Mouse (Mus musculus): ENCODE measurements at regions not wholly inside any gene's neighbourhood (a gene's known extent, or its start where the extent isn't known, plus 50 kb on each side); places are given as distances from the start of the nearest gene placed in this dataset.

GRCm38 (mm10) chr2:61088501-61088900 lies 125.5 kb upstream of the Rbms1 start:
- no peak for DNase-seq

GRCm38 (mm10) chr2:61084835-61085234 lies 121.8 kb upstream of the Rbms1 start:
- no peak for DNase-seq

GRCm38 (mm10) chr2:61083100-61083499 lies 120.1 kb upstream of the Rbms1 start:
- DNase-seq, result no peak

GRCm38 (mm10) chr2:61082640-61083039 lies 119.6 kb upstream of the Rbms1 start:
- DNase-seq, result no peak

GRCm38 (mm10) chr2:61080006-61080405 lies 117.0 kb upstream of the Rbms1 start:
- DNase-seq, result no peak

DNA sequence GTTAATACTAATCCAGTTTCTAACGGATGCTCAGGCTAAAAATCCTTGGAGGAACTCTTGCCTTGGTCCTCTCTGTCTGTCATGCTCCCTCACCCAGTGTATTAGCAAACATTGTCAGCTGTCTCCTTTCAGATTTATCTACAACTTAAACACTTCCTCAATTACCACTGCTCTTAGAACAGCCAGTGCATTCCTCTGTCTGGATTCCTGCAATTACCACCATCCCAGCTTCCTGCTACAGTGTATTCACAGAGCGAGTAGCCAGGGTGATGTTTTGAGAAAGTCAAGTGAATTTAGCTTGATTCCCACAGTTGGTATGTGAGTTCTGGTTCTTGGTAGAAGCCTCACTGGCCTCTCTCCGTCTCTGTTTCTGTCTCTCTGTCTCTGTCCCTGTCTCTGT lies 108.0 kb upstream of the Rbms1 start:
- no peak for DNase-seq

- no peak for DNase-seq
These were observed 104.9 kb upstream of the Rbms1 start for GRCm38 (mm10) chr2:61067877-61068276.

- DNase-seq, result peak; percentile 53 to 79
These were observed 99.1 kb upstream of the Rbms1 start for GRCm38 (mm10) chr2:61062125-61062524.

GRCm38 (mm10) chr2:61060906-61061305 lies 97.9 kb upstream of the Rbms1 start:
- DNase-seq, result no peak

GRCm38 (mm10) chr2:61058545-61059235 lies 95.7 kb upstream of the Rbms1 start:
- DNase-seq, result no peak

DNA sequence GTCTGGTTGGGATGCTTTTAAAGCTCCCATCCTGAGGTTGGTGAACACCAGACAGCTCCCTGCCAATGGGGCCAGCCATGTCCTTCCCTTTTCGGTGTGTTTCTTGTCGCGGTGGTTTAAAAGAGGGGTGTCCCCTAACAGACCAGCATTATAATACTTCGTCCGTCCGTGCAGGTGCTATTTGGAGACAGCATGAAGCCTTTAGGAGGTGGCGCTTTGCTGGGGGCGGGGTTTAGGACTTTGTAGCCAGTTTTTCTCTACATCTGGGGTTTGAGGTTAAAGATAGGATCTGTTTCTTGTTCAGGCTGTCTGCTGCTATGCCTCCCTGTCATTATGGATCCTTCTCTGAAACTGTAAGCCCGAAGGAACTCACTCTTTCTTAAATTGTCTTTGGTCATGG lies 89.3 kb upstream of the Rbms1 start:
- no peak for DNase-seq

DNA sequence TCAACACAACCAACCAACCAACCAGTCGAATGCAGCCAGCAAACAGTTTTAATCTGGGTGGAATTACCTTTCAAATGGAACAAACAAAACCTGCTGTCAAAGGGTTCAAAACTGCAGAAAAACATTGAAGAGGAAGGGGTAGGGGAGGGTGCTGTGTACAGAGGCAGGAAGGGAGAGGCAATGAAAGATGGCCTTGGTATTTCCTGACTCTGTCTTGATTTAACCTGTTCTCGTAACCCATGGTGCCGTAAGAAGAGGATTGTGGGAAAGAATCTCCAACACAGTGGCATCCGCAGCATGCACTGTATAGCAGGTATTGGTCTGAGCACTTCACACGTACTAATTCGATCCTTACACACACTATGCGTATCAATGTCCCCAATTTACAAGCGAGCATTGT lies 88.8 kb upstream of the Rbms1 start:
- no peak for DNase-seq

DNA sequence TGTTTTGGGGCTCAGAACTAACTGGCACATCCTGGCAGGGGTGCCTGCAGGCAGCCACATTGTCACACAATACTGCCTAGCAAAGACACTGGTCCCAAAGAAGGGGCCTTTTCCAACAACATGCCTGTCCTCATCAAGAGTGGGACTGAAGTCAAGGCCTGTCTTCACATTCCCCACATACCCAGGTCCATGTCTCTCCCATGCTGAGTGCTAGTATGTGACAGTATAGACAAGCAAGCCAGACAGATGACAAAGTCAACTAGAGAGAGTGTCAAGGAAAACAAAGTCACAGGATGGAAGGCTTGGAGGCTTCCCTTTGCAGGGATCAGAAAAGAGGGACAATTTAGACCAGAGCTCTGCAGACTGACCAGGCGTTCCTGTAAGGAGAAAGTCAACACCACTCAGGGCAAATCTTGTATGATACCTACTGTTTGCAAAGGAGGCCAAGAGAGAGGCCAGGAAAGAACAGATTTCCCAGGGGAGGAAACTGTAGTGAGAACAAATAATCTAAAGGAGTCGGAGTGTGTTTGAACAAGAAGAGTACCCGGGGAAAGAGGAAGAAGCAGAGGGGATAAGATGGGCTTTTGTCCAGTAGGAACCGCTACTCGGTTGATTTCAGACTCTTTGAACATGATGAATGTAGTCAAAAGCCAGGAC lies 83.2 kb upstream of the Rbms1 start:
- DNase-seq, result no peak

GRCm38 (mm10) chr2:61045467-61045866 lies 82.5 kb upstream of the Rbms1 start:
- DNase-seq, result no peak

DNA sequence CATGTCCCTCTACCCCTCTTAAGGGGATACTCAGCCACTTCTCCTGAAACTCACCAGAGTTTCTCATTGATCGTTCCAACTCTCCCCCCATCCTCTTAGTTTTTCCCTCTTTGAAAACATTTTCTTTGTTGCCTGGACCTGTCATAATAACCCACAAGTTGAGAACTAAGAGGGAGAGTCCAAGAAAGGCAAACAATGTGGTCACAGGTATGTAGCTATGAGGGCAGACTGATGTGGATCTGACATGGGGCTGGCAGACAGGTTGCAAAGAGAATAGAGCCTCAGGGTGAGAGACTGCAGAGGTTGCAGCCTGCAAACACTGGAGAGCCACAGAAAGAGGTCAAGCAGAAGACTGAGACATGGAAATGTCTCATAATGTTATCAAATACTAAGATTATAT lies 69.9 kb upstream of the Rbms1 start:
- DNase-seq, result no peak

- DNase-seq, result no peak
These were observed 66.7 kb upstream of the Rbms1 start for GRCm38 (mm10) chr2:61029706-61030105.

DNA sequence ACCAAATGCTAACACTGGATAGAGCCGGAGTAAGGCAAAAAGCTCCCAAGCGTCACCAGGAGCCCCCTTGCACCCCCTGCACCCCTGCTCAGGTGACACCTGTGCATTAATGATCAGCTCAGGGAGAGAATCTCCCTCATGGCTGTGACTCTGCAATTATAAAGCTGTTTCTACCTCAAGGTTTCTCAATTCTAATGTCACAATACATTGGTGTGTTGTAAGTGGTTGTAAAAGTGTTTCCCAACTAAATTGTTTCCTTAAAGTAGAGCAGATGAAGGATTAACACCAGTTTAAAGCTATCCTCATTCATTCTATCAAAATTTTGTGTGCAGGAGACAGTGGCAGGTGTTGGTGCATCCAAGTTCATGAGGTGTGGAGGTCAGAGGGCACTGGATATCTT lies 65.6 kb upstream of the Rbms1 start:
- no peak for DNase-seq

DNA sequence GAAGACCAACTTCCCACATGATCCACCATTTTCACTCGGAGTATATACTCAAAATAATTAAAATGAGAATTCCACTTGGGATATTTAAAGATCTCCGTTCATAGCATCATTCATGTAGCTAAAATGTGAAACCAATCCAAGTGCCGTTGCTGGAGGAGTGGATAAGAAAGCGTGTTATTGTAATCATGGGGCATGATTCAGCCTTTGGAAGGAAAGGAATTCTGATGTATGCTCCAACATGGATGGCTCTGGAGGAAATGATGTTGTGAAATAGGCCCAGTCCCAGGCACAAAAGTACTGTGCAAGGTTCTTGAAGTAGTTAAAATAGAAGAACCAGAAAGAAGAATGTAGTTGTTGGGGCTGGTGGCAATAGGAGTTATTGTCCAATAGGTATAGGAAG lies 64.7 kb upstream of the Rbms1 start:
- no peak for DNase-seq

GRCm38 (mm10) chr2:61022411-61022810 lies 59.4 kb upstream of the Rbms1 start:
- no peak for DNase-seq

GRCm38 (mm10) chr2:61020791-61021190 lies 57.8 kb upstream of the Rbms1 start:
- no peak for DNase-seq

GRCm38 (mm10) chr2:61013006-61013405 lies 50.0 kb upstream of the Rbms1 start:
- peak; percentile 6 to 12 for DNase-seq

All from heart, adult 18-20 months (tissue).